Mouse (Mus musculus) G1E (cell line): ENCODE measurements around the gene Desi1. TPM values are rescaled to one million over a fixed set of nuclear protein-coding genes. Genes with fewer than 3 reads are reported as not detected.

Experiments
- ATAC-seq: 2 replicates; pipeline ENCODE4 v1.8.0; 2016; ENCODE audit warnings: mild to moderate bottlenecking; ENCODE audit not compliant: insufficient number of reproducible peaks, poor library complexity, low FRiP score, severe bottlenecking; ENCODE audit errors: extremely low read depth
- DNase-seq: peaks from one replicate; pipeline ENCODE4 v3.0.0; 2012; ENCODE audit warnings: low spot score
- H3K27me3 ChIP-seq: 2 replicates; pipeline ENCODE4 v1.6.1; 2012; ENCODE audit warnings: mild to moderate bottlenecking, low read length, inconsistent platforms; ENCODE audit not compliant: insufficient read depth
- H3K36me3 ChIP-seq: replicated peaks from 2 replicates; pipeline ENCODE3; 2012; ENCODE audit warnings: mild to moderate bottlenecking, inconsistent platforms
- H3K4me1 ChIP-seq: 2 replicates; pipeline ENCODE4 v1.6.1; 2012; ENCODE audit warnings: low read depth, low read length, inconsistent platforms, mixed read lengths; ENCODE audit not compliant: insufficient read depth
- H3K4me3 ChIP-seq: 2 replicates; pipeline ENCODE4 v1.5.1; 2012; ENCODE audit warnings: low read depth, mild to moderate bottlenecking, inconsistent platforms, low read length, moderate library complexity, mixed read lengths
- H3K9me3 ChIP-seq: replicated peaks from 2 replicates; pipeline ENCODE4 v1.6.1; 2012; ENCODE audit warnings: inconsistent platforms
- CTCF ChIP-seq: IDR thresholded peaks from 2 replicates; pipeline ENCODE4 v1.5.1; 2012; ENCODE audit warnings: low read depth, low read length, inconsistent platforms, mixed read lengths
- GATA1 ChIP-seq: IDR thresholded peaks from 2 replicates; pipeline ENCODE4 v1.6.1; 2012; ENCODE audit warnings: borderline replicate concordance, low read length, inconsistent platforms, mixed read lengths
- GATA2 ChIP-seq: IDR thresholded peaks from 2 replicates; pipeline ENCODE4 v1.6.1; 2012; ENCODE audit warnings: low read depth, low read length, inconsistent platforms, borderline replicate concordance
- POLR2AphosphoS5 ChIP-seq: IDR thresholded peaks from 2 replicates; pipeline ENCODE4 v1.6.1; 2012; ENCODE audit warnings: low read depth, low read length, inconsistent platforms; ENCODE audit not compliant: insufficient replicate concordance
- TAL1 ChIP-seq: conservative IDR thresholded peaks from 2 replicates; pipeline ENCODE4 v1.6.1; 2012; ENCODE audit warnings: low read depth, low read length, inconsistent platforms, mixed read lengths
- polyA plus RNA-seq: library from polyadenylated mRNA; stranded (reverse); fragments of >175 nt; gene quantifications from 2 replicates; pipeline ENCODE4 v1.2.3, GENCODE M21; 2012
- total RNA-seq, 2 experiments: library from RNA; stranded (forward) in 1 of 2; stranded (reverse) in 1 of 2; fragments of 200-1000 nt in 1 of 2; fragments of >200 nt in 1 of 2; fragmentation: Nextera tagmentation in 1 of 2; gene quantifications; 2 replicates each; pipeline ENCODE4 v1.2.3; 2014 to 2017

Gene Desi1
- total and polyA plus RNA-seq, 3 experiments = 6.1 to 60.0 (median 38.2) TPM

- H3K36me3 ChIP-seq = peaks cover 94% of the 10 kb centered on the region
- TF ChIP-seq GATA1 = no peak
- no peak for TF ChIP-seq CTCF
- no peak for TF ChIP-seq GATA2
- TF ChIP-seq POLR2AphosphoS5 = no peak
- TF ChIP-seq TAL1 = no peak
- H3K9me3 ChIP-seq = no peaks in the 10 kb centered on the region
- ATAC-seq (no peak), DNase-seq (no peak)
- no peaks in the 10 kb centered on the region for H3K27me3 ChIP-seq
- peaks cover 13% of the 10 kb centered on the region for H3K4me1 ChIP-seq
- no peak overlapping the region for H3K4me3 ChIP-seq
Measured at GRCm38 (mm10) chr15:82023965-82024635, 9.6 kb downstream of the Desi1 start.

GRCm38 (mm10) chr15:82022535-82023088 is 11.1 kb downstream of the Desi1 start:
- Histone ChIP-seq H3K9me3 (no peaks in the 10 kb centered on the region), H3K27me3 (no peaks in the 10 kb centered on the region), H3K36me3 (peaks cover 87% of the 10 kb centered on the region), H3K4me3 (no peak overlapping the region), H3K4me1 (peaks cover 19% of the 10 kb centered on the region)
- no peak for DNase-seq
- no peak for ATAC-seq
- TF ChIP-seq GATA1 (no peak), GATA2 (no peak), TAL1 (no peak), CTCF (no peak), POLR2AphosphoS5 (no peak)

GRCm38 (mm10) chr15:82019288-82019687 is 14.4 kb downstream of the Desi1 start:
- no peak for TF ChIP-seq GATA2
- no peak for TF ChIP-seq POLR2AphosphoS5
- TF ChIP-seq GATA1 = no peak
- no peak for TF ChIP-seq CTCF
- no peaks in the 10 kb centered on the region for H3K9me3 ChIP-seq
- H3K27me3 ChIP-seq = no peaks in the 10 kb centered on the region
- DNase-seq (no peak), ATAC-seq (no peak)
- peaks cover 56% of the 10 kb centered on the region for H3K36me3 ChIP-seq
- H3K4me1 ChIP-seq = peaks cover 41% of the 10 kb centered on the region
- no peak overlapping the region for H3K4me3 ChIP-seq

GRCm38 (mm10) chr15:82017461-82017860 is 16.2 kb downstream of the Desi1 start:
- peaks cover 46% of the 10 kb centered on the region for H3K36me3 ChIP-seq
- no peaks in the 10 kb centered on the region for H3K9me3 ChIP-seq
- no peaks in the 10 kb centered on the region for H3K27me3 ChIP-seq
- H3K4me1 ChIP-seq = peaks cover 44% of the 10 kb centered on the region
- no peak for ATAC-seq
- no peak for DNase-seq
- no peak for TF ChIP-seq POLR2AphosphoS5
- TF ChIP-seq CTCF = no peak
- TF ChIP-seq GATA2 = no peak
- TF ChIP-seq TAL1 = no peak
- no peak for TF ChIP-seq GATA1
- peak overlapping the region; percentile 58; the same call in 1 of the 2 replicates for H3K4me3 ChIP-seq

- peaks cover 41% of the 10 kb centered on the region for H3K4me1 ChIP-seq
- H3K36me3 ChIP-seq = peaks cover 46% of the 10 kb centered on the region
- DNase-seq (no peak), ATAC-seq (no peak)
- H3K4me3 ChIP-seq = peak overlapping the region; percentile 96
- no peaks in the 10 kb centered on the region for H3K9me3 ChIP-seq
- TF ChIP-seq POLR2AphosphoS5 (no peak), CTCF (no peak), GATA2 (no peak), TAL1 (no peak)
- no peaks in the 10 kb centered on the region for H3K27me3 ChIP-seq
Measured at GRCm38 (mm10) chr15:82016830-82017229, 16.8 kb downstream of the Desi1 start.

- DNase-seq (peak; percentile 90), ATAC-seq (peak; percentile 98)
- Histone ChIP-seq H3K27me3 (no peaks in the 10 kb centered on the region), H3K36me3 (peaks cover 43% of the 10 kb centered on the region), H3K4me1 (peaks cover 39% of the 10 kb centered on the region), H3K9me3 (no peaks in the 10 kb centered on the region), H3K4me3 (peak overlapping the region; percentile 96)
- TF ChIP-seq GATA1 = no peak
- peak; percentile 16; the same call in 1 of the 2 replicates for TF ChIP-seq GATA2
Measured at GRCm38 (mm10) chr15:82016101-82016808, 17.4 kb downstream of the Desi1 start.
